20 mouse cellular contexts compared by ENCODE assay signal in genomic region chr3:107788885-107789284, GRCm38 (mm10). TPM values are rescaled to one million over a fixed set of nuclear protein-coding genes. Genes with fewer than 3 reads are reported as not detected.
DNase-seq lines count a peak whose midpoint lies in the region; ATAC-seq and TF ChIP-seq lines count a peak whose summit lies in the region.
"Had no signal": no experiment of that assay in that cellular context is flagged by ENCODE, and none has a peak within 500 bp of the region (broad histone marks: within the 10 kb centered on the region; RNA-seq: fewer than 3 reads in every experiment).

No protein-coding gene starts in this region.

- ATAC-seq in hindbrain, embryonic 14.5 days (ENCODE audit: low FRiP score), result no peak
- ATAC-seq: forebrain, embryonic 14.5 days; intestine, embryonic 16.5 days had no signal

- WGBS in hindbrain, embryonic 10.5 days, result 64% methylated on average over 3 of the region's 3 CpGs
- WGBS in hindbrain, embryonic 14.5 days, result 71% methylated on average over 3 of the region's 3 CpGs

- no peak for TF ChIP-seq CTCF in left cerebral cortex, adult 2 months (IDR thresholded peaks at IDR 0.05)

- H3K4me2 ChIP-seq in hindbrain, embryonic 14.5 days (replicated peaks), result no peak overlapping the region
- H3K4me2 ChIP-seq: embryonic facial prominence, embryonic 12.5 days; heart, embryonic 11.5 days; hindbrain, embryonic 15.5 days; liver, embryonic 15.5 days; midbrain, embryonic 12.5 days had no signal

- peak overlapping the region; percentile 53 for H3K27ac ChIP-seq in hindbrain, embryonic 10.5 days
- no peak overlapping the region for H3K27ac ChIP-seq in hindbrain, embryonic 14.5 days
- peak overlapping the region; percentile 36; the same call in 1 of the 2 replicates for H3K27ac ChIP-seq in left cerebral cortex, adult 2 months
- H3K27ac ChIP-seq: embryonic facial prominence, embryonic 12.5 days; hindbrain, embryonic 15.5 days; liver, embryonic 15.5 days; macrophage had no signal

- no peak overlapping the region for H3K9ac ChIP-seq in hindbrain, embryonic 14.5 days
- H3K9ac ChIP-seq: embryonic facial prominence, embryonic 12.5 days; hindbrain, embryonic 15.5 days; liver, embryonic 15.5 days; midbrain, embryonic 12.5 days had no signal

- H3K9me3 ChIP-seq in hindbrain, embryonic 10.5 days, result no peaks in the 10 kb centered on the region
- H3K9me3 ChIP-seq in hindbrain, embryonic 14.5 days (ENCODE audit: control insufficient read depth, low read length), result no peaks in the 10 kb centered on the region
- H3K9me3 ChIP-seq: embryonic facial prominence, embryonic 12.5 days; hindbrain, embryonic 15.5 days; liver, embryonic 15.5 days; midbrain, embryonic 12.5 days had no signal

- intact Hi-C loops in left cerebral cortex, adult 2 months (cut with DNase I), result no loop called here
- intact Hi-C loops in left cerebral cortex, postnatal 4 days (cut with DNase I), result no loop called here

- no peaks in the 10 kb centered on the region for H3K27me3 ChIP-seq in hindbrain, embryonic 10.5 days (ENCODE audit: insufficient read depth, poor library complexity, severe bottlenecking)
- H3K27me3 ChIP-seq in hindbrain, embryonic 14.5 days (ENCODE audit: control insufficient read depth, insufficient read depth, low read length), result no peaks in the 10 kb centered on the region
- H3K27me3 ChIP-seq: embryonic facial prominence, embryonic 12.5 days; hindbrain, embryonic 15.5 days; liver, embryonic 15.5 days; midbrain, embryonic 12.5 days had no signal

- H3K4me1 ChIP-seq in hindbrain, embryonic 10.5 days (replicated peaks), result peaks cover 53% of the 10 kb centered on the region
- H3K4me1 ChIP-seq in hindbrain, embryonic 14.5 days (replicated peaks; ENCODE audit: control insufficient read depth, insufficient read depth, low read length), result peaks cover 22% of the 10 kb centered on the region

- peak; percentile 9 for DNase-seq in cerebellum, adult 11-12 months
- no peak for DNase-seq in cerebellum, postnatal 14 days
- DNase-seq in hindbrain, embryonic 10.5 days (ENCODE audit: low spot score), result no peak
- DNase-seq in hindbrain, embryonic 14.5 days (ENCODE audit: low spot score), result no peak
- no peak for DNase-seq in left cerebral cortex, adult 2 months (ENCODE audit: extremely low spot score in 1 of 2, low spot score in 2 of 2)
- no peak for DNase-seq in left cerebral cortex, postnatal 4 days
- peak; percentile 53 for DNase-seq in telencephalon, adult 2 months (ENCODE audit: low read depth, low spot score)
- no peak for DNase-seq in ovary, adult 18-20 months (ENCODE audit: low spot score)
- DNase-seq: heart, postnatal 10 days; kidney, postnatal 36 days; right cerebral cortex, postnatal 14 days had no signal

- H3K4me3 ChIP-seq in hindbrain, embryonic 10.5 days, result no peak overlapping the region
- H3K4me3 ChIP-seq in hindbrain, embryonic 14.5 days (replicated peaks; ENCODE audit: low read length), result no peak overlapping the region
- H3K4me3 ChIP-seq in left cerebral cortex, adult 2 months, result no peak overlapping the region
- H3K4me3 ChIP-seq: embryonic facial prominence, embryonic 12.5 days; erythroblast, embryonic 14.5 days; hindbrain, embryonic 15.5 days; liver, embryonic 15.5 days; midbrain, embryonic 12.5 days had no signal

- H3K36me3 ChIP-seq in hindbrain, embryonic 10.5 days, result no peaks in the 10 kb centered on the region
- no peaks in the 10 kb centered on the region for H3K36me3 ChIP-seq in hindbrain, embryonic 14.5 days (replicated peaks; ENCODE audit: control insufficient read depth, insufficient read depth)
- H3K36me3 ChIP-seq: embryonic facial prominence, embryonic 12.5 days; hindbrain, embryonic 15.5 days; liver, embryonic 15.5 days; midbrain, embryonic 12.5 days had no signal

RNA-seq across cellular contexts. Expression of gene Csf1, which starts 28.6 kb away (rescaled TPM):
- polyA plus RNA-seq in hindbrain, embryonic 10.5 days (2016; fragmentation: Nextera tagmentation; extraction: Ambion mirVana), result 7.2 TPM in 2 replicates
- polyA plus RNA-seq in hindbrain, embryonic 14.5 days (2014; fragmentation: Nextera tagmentation; extraction: Ambion mirVana), result 7.8 and 7.9 TPM in 2 replicates
- 10 to 100 TPM; 12.6 to 13.2 TPM for total RNA-seq in left cerebral cortex, adult 2 months (2021)
- 10 to 100 TPM; 10.6 to 11.6 TPM for total RNA-seq in left cerebral cortex, postnatal 4 days (2021)

Comparison
In these comparisons a context has a peak if more than half of its experiments do, and no peak if none do; other contexts are left out.
1. DNase-seq: peak in cerebellum, adult 11-12 months (single experiment) and telencephalon, adult 2 months (single experiment); none in cerebellum, postnatal 14 days (0 of 2), hindbrain, embryonic 10.5 days (single experiment), hindbrain, embryonic 14.5 days (single experiment), left cerebral cortex, adult 2 months (0 of 2), left cerebral cortex, postnatal 4 days (single experiment) and ovary, adult 18-20 months (single experiment).